Mouse (Mus musculus) lung, embryonic 15.5 days (tissue): ENCODE measurements around the gene Gm20772. TPM values are rescaled to one million over a fixed set of nuclear protein-coding genes. Genes with fewer than 3 reads are reported as not detected.
"Not testable (repeated sequence)": the region's sequence is repeated elsewhere in the genome, so short reads cannot be mapped to it uniquely, and the experiment has no call there.

ENCODE experiments used
- ATAC-seq: fragments of 200-750 bp; cut with Nextera tagmentation; 2 replicates; pipeline ENCODE4 v1.8.0; 2017; ENCODE audit warnings: moderate number of reproducible peaks, borderline replicate concordance; ENCODE audit not compliant: low FRiP score, low TSS enrichment; ENCODE audit errors: extremely low read depth
- H3K27ac ChIP-seq: fragments of 300-500 bp; sonication (generic); 2 replicates; pipeline ENCODE4 v1.5.1; 2015; ENCODE audit warnings: moderate library complexity, mild to moderate bottlenecking, inconsistent platforms
- H3K27me3 ChIP-seq: fragments of 300-500 bp; sonication (generic); 2 replicates; pipeline ENCODE4 v1.6.1; 2015; ENCODE audit warnings: inconsistent platforms
- H3K36me3 ChIP-seq: fragments of 300-500 bp; sonication (generic); 2 replicates; pipeline ENCODE4 v1.6.1; 2015; ENCODE audit warnings: inconsistent platforms
- H3K4me1 ChIP-seq: fragments of 300-500 bp; sonication (generic); 2 replicates; pipeline ENCODE4 v1.6.1; 2015; ENCODE audit warnings: inconsistent platforms
- H3K4me2 ChIP-seq: fragments of 300-500 bp; sonication (generic); 2 replicates; pipeline ENCODE4 v1.6.1; 2015; ENCODE audit warnings: inconsistent platforms, mild to moderate bottlenecking, moderate library complexity
- H3K4me3 ChIP-seq: fragments of 300-500 bp; sonication (generic); 2 replicates; pipeline ENCODE4 v1.5.1; 2015; ENCODE audit warnings: mild to moderate bottlenecking, inconsistent platforms
- H3K9ac ChIP-seq: fragments of 300-500 bp; sonication (generic); 2 replicates; pipeline ENCODE4 v1.6.1; 2015; ENCODE audit warnings: inconsistent platforms
- H3K9me3 ChIP-seq: fragments of 300-500 bp; sonication (generic); 2 replicates; pipeline ENCODE4 v1.6.1; 2016; ENCODE audit warnings: inconsistent platforms
- WGBS: fragments of 180-500 bp; shearing (Covaris S2); methylation state at CpG from one replicate; pipeline ENCODE4 v1.1.7; 2015; 5-methylcytosine and 5-hydroxymethylcytosine counted together
- polyA plus RNA-seq: library from polyadenylated mRNA; unstranded; fragments of >200 nt; fragmentation: Nextera tagmentation; extraction: Ambion mirVana; gene quantifications from 2 replicates; pipeline ENCODE4 v1.2.1, GENCODE M21; 2015

Gene Gm20772
- not detected in 2 replicates for polyA plus RNA-seq

DNA sequence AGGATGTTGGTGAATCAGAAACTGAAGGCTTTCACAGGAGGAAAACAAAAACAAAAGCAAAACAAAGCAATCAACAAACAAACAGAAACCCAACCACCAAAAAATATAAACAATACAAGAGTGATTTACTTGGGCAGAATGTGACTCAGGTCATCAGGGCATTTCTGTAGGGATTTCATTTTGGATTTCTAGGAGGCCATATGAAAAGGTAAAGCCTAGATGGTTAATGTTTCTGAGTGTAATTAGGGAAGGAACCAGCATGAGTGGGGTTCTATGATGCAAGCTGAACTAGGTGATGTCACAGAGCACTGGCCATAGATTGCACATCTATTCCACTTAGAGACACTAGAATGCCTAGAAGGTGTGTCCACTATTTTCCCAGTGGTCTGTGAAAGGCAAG, at the start of gene Gm20772, which contains the start of gene Gm20831:
Gene Gm20772, plus strand, starts transcription at position 301 of the 400 bp plus-strand sequence.
Gene Gm20831, plus strand, starts transcription at position 301 of the 400 bp plus-strand sequence.
- H3K36me3 ChIP-seq, H3K4me3 ChIP-seq, H3K4me2 ChIP-seq, H3K27me3 ChIP-seq, H3K9me3 ChIP-seq, H3K9ac ChIP-seq, H3K4me1 ChIP-seq, ATAC-seq, H3K27ac ChIP-seq: not testable (repeated sequence)

DNA sequence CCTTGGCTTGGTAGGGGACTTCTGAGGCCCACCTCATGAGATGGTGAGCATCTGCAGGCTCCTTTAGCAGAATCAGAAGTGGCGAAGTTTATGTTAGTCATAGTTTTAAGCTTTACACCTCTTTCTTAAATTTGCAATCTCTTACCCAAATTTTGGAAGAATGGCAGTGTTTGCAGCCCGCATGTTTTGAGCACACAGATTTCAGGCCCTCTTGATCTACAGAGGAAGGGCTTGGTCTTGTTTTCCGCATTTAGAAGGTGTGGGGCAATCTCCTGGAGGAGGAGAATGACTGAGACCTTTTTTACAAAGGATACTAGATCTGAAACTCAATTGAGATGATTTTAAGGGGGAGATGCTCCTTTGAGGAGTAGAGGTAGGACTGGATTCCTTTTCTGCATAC, 28.4 kb upstream of the Gm20772 start, which contains the start of gene Gm21904:
Gene Gm21904, minus strand, starts transcription at position 101 of the 400 bp plus-strand sequence.
- not testable (repeated sequence) for H3K4me1 ChIP-seq, H3K4me2 ChIP-seq, H3K27ac ChIP-seq, H3K9me3 ChIP-seq, H3K36me3 ChIP-seq, H3K9ac ChIP-seq, H3K27me3 ChIP-seq, H3K4me3 ChIP-seq, ATAC-seq
- WGBS = no CpG with 5 or more reads among the region's 3 CpGs

Other genes starting within 250 kb of the Gm20772 start
- not detected in 2 replicates for gene Gm21904, start 28.5 kb upstream of the Gm20772 start, polyA plus RNA-seq
- not detected in 2 replicates for gene Gm20831, start within 50 bp of the Gm20772 start, polyA plus RNA-seq
- not detected in 2 replicates for gene Srsy, start 62.6 kb downstream of the Gm20772 start, polyA plus RNA-seq
- gene Gm21764, start 187.1 kb downstream of the Gm20772 start, polyA plus RNA-seq = not detected in 2 replicates
- not detected in 2 replicates for gene Ssty1, start 214.4 kb downstream of the Gm20772 start, polyA plus RNA-seq